Mouse (Mus musculus): ENCODE results near the gene Otud4. TPM values are rescaled to one million over a fixed set of nuclear protein-coding genes. Genes with fewer than 3 reads are reported as not detected.
"Not testable (repeated sequence)": the region's sequence is repeated elsewhere in the genome, so short reads cannot be mapped to it uniquely, and the experiment has no call there.

The Otud4 gene
- polyA plus RNA-seq, 1 experiment from 2014 or later, result 21.9 TPM

DNA sequence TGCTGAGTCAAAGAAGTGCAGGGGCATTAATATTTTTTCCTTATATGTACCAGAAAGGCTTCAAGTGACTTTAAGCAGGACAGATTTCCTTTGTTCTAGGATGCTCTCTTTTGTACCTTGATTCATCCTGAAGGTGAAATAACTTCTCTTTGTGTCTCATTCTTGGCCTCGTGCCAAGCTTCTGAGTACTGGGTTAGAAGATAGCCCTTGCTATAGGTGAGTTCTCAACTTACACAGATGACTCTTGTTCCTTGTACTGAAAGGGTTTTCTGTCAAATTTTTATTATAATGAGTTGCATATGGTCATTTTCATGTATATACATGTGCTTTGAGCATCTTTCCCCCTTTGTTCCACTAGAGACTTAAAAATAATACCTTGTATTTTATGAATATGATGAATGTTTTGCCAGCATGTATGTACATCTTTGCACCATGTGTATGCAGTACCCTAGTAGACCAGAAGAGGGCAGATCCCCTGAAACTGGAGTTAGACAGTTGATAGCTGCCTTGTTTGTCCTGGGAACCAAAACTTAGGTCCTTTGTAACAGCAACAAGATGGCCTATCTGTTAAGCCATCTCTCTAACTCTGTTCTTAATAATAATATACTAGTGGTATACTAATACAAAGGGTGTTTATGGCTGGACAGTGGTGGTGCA, 10.9 kb downstream of the Otud4 start:
- no peak overlapping the region for H3K27ac ChIP-seq
- WGBS, result 93% methylated on average over 1 of the region's 1 CpGs
- peaks cover 73% of the 10 kb centered on the region for H3K36me3 ChIP-seq
- no peaks in the 10 kb centered on the region for H3K9me3 ChIP-seq
- no peaks in the 10 kb centered on the region for H3K4me1 ChIP-seq
- H3K27me3 ChIP-seq (ENCODE audit: insufficient read depth, poor library complexity, severe bottlenecking), result no peaks in the 10 kb centered on the region
- H3K4me3 ChIP-seq, result no peak overlapping the region
- DNase-seq (ENCODE audit: low spot score), result no peak

DNA sequence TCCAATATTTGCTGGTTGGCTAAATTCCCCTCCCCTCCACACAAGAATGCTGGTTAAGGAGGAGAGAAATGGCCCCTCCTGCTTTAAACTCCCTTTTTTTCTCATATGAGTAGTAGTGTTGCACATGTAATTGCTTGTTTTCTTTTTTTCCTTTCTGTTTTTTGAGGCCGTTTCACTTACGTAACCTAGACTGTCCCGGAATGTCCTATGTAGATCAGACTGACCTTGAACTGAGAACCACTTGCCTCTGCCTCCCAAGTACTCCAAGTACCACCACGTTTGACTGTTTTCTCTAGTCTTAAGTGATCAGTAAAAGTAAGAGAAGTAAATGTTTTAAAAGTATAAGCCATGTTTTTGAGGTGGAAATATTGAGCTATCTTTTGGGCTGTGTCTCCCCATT, 14.3 kb downstream of the Otud4 start:
- no peak overlapping the region for H3K27ac ChIP-seq
- peaks cover 76% of the 10 kb centered on the region for H3K36me3 ChIP-seq
- 79% methylated on average over 4 of the region's 4 CpGs for WGBS
- no peak for DNase-seq (ENCODE audit: low spot score)
- H3K9me3 ChIP-seq, result no peaks in the 10 kb centered on the region
- no peaks in the 10 kb centered on the region for H3K4me1 ChIP-seq
- no peak overlapping the region for H3K4me3 ChIP-seq
- no peaks in the 10 kb centered on the region for H3K27me3 ChIP-seq (ENCODE audit: insufficient read depth, poor library complexity, severe bottlenecking)

DNA sequence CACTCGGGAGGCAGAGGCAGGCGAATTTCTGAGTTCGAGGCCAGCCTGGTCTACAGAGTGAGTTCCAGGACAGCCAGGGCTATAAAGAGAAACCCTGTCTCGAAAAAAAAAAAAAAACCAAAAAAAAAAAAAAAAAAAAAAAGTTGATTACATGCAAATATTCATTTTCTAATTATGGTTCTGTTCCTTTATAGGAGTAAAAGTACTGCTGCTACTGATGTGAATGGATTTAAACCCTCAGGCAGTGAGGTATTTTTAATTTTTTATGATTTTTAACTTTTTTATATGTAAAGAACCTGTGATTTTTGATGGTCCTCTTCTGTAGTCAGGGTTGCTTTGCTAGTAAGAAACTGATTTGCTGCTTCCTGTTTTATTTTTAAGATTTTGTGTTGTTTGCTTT, 19.3 kb downstream of the Otud4 start:
- not testable (repeated sequence) for H3K4me1 ChIP-seq; H3K4me3 ChIP-seq; H3K27me3 ChIP-seq (ENCODE audit: insufficient read depth, poor library complexity, severe bottlenecking); H3K27ac ChIP-seq; H3K9me3 ChIP-seq; DNase-seq (ENCODE audit: low spot score)
- 80% methylated on average over 4 of the region's 4 CpGs for WGBS
- peaks cover 91% of the 10 kb centered on the region for H3K36me3 ChIP-seq

DNA sequence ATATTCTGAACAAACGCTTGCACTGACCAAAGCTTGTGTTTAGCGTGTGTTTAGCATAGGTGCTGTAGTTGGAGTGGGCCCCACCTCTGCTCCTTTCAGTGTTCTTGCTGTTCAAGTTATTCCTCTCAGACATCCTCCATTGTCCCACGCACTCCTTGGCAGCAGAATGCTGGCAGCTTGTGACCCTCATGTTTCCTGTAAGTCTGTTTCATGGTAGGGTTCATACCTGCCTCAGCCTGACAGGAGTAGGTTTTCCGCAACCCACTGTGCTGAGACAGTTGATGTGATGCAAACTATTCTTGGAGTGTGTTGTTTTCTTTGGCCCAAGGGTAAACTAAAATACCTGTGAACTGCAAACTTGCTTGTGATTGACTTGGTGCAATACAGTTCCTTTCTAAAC, 37.0 kb downstream of the Otud4 start:
- Histone ChIP-seq H3K36me3 (peaks cover 44% of the 10 kb centered on the region), H3K27me3 (ENCODE audit: insufficient read depth, poor library complexity, severe bottlenecking) (no peaks in the 10 kb centered on the region), H3K4me3 (no peak overlapping the region), H3K4me1 (0 out of 2 replicates have a peak, but pooled peaks cover 6% of the 10 kb centered on the region), H3K9me3 (no peaks in the 10 kb centered on the region), H3K27ac (no peak overlapping the region)
- WGBS, result 86% methylated on average over 4 of the region's 4 CpGs
- no peak for DNase-seq (ENCODE audit: low spot score)

DNA sequence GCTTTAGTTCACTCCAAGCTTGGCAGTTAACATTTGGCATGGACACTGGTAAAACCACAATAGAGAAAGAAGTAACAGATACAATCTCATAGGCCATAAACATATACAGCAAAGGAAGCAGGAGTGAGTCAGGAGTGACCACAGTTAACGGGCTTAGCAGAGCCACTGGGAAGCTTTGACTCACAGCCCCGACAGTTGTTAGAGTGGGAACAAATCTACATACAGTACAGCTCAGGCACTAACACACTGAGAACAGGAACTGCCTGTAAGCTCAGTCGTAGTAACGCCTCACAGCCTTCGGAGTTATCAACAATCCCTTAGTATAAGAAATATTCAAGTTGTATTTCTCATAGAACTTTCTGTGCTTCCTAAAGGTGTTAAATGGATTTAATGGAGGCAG, 39.6 kb downstream of the Otud4 start:
- no peaks in the 10 kb centered on the region for H3K27me3 ChIP-seq (ENCODE audit: insufficient read depth, poor library complexity, severe bottlenecking)
- no peaks in the 10 kb centered on the region for H3K9me3 ChIP-seq
- H3K36me3 ChIP-seq, result peaks cover 44% of the 10 kb centered on the region
- no peak for DNase-seq (ENCODE audit: low spot score)
- H3K27ac ChIP-seq, result no peak overlapping the region
- H3K4me1 ChIP-seq, result 0 out of 2 replicates have a peak, but pooled peaks cover 6% of the 10 kb centered on the region
- 62% methylated on average over 5 of the region's 5 CpGs for WGBS
- H3K4me3 ChIP-seq, result no peak overlapping the region

DNA sequence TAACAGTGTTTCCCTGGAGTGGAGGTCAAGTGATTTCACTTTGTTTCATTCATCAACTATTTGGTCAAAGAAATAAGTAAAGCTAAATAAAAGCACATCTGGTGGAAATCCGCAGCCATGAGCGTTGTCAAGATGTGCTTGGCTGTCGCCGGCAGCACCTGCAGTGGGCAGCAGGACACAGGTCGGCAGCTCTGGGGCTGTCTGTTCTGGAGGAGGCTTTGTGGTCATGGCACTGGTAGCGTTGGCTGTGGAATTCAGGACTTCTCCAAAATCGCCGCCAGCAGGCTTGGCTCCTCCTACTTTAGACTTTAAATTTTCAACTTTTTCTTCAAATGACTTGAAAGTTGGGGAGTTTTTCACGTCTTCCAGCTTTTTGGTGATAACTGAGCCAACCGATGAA, 40.7 kb downstream of the Otud4 start:
- not testable (repeated sequence) for H3K9me3 ChIP-seq; H3K27me3 ChIP-seq (ENCODE audit: insufficient read depth, poor library complexity, severe bottlenecking); H3K4me1 ChIP-seq; H3K27ac ChIP-seq; DNase-seq (ENCODE audit: low spot score)
- H3K36me3 ChIP-seq, result peaks cover 46% of the 10 kb centered on the region
- WGBS, result 46% methylated on average over 10 of the region's 10 CpGs
- peak overlapping the region; percentile 54 for H3K4me3 ChIP-seq

DNA sequence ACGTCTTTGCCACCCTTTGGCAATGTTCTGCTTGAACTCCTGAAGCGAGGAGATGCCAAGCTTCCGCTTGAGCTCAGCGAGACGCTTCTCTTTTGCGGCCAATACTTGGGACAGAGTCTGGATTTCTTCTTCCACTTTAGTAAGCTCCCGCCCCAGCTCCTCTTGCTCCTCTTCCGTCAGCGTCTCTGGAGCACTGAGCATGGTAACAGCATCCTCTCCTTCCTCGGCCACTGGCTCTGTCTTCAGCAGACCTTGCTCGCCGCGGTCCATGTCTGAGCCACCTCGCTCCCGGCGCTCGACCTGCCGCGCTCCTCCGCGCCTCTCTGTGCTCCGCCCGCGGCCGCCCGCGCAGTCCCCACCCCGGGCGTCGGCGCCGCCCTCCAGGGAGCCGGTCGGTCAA, 41.1 kb downstream of the Otud4 start:
- no peak for DNase-seq (ENCODE audit: low spot score)
- peaks cover 47% of the 10 kb centered on the region for H3K36me3 ChIP-seq

DNA sequence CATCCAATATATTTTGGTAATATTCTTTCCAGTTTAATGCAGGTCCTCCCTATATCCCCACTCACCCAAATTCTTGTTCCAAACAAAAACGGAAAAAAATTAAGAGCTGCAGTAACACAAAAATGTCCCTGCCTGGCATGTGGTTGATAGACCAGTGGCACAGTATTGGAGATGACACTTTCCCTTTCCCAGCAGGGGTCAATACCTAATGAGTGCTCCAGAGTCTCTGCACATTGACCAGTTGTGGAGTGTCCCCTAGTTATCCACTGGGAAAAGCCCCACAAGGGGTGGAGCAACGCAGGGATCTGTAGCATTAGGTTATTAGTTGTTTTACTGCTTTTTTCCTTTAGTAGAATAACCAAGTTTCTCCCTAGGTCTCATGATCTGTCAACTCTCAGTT, 41.5 kb downstream of the Otud4 start:
- Histone ChIP-seq H3K4me3 (peak overlapping the region; percentile 54), H3K27me3 (ENCODE audit: insufficient read depth, poor library complexity, severe bottlenecking) (no peaks in the 10 kb centered on the region), H3K27ac (no peak overlapping the region), H3K36me3 (peaks cover 51% of the 10 kb centered on the region), H3K4me1 (0 out of 2 replicates have a peak, but pooled peaks cover 6% of the 10 kb centered on the region), H3K9me3 (no peaks in the 10 kb centered on the region)
- no peak for DNase-seq (ENCODE audit: low spot score)
- WGBS, result 43% methylated on average over 2 of the region's 2 CpGs

More for the DNA sequence above, 41.1 kb downstream of the Otud4 start:
- 6% methylated on average over 34 of the region's 34 CpGs for WGBS
- H3K27me3 ChIP-seq (ENCODE audit: insufficient read depth, poor library complexity, severe bottlenecking), result no peaks in the 10 kb centered on the region
- H3K9me3 ChIP-seq, result no peaks in the 10 kb centered on the region
- no peak overlapping the region for H3K27ac ChIP-seq
- H3K4me1 ChIP-seq, result 0 out of 2 replicates have a peak, but pooled peaks cover 6% of the 10 kb centered on the region
- H3K4me3 ChIP-seq, result peak overlapping the region; percentile 54

DNA sequence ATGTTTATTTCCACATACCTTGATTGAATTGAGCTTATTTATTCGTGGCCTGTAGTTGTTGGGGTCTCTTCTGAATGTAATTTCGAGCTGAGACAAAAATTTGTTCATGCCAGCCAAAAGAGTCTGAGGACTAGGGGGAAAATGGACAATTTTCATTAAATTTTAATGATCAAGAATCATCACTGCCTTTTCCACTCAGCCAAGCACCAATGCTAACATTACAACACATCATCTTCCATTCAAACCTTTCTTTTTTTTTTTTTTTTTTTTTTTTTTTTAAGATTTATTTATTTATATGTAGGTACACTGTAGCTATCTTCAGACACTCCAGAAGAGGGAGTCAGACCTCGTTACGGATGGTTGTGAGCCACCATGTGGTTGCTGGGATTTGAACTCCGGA, 46.5 kb downstream of the Otud4 start:
- H3K36me3 ChIP-seq, result peaks cover 94% of the 10 kb centered on the region
- H3K4me1 ChIP-seq; H3K4me3 ChIP-seq; H3K27me3 ChIP-seq (ENCODE audit: insufficient read depth, poor library complexity, severe bottlenecking); H3K9me3 ChIP-seq; DNase-seq (ENCODE audit: low spot score); H3K27ac ChIP-seq: not testable (repeated sequence)
- 87% methylated on average over 5 of the region's 5 CpGs for WGBS

DNA sequence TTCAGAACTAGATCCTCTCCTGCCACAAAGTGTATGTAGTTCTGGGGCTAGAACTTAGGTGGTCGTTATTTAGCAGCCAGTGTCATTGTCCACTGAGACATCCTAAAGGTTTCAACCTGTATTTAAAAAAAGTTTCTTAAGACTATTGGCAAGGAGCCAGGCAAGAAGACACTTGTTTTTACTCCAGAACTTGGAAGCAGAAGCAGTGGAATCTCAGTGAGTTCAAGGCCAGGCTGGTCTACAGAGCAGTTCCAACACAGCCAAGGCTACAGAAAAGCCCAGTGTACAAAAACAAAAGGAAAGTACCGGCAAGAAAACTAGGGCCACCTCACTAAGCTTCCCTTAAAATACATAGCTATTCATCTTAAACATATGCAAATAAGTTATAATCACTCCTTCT, 53.1 kb downstream of the Otud4 start:
- H3K27me3 ChIP-seq (ENCODE audit: insufficient read depth, poor library complexity, severe bottlenecking), result no peaks in the 10 kb centered on the region
- DNase-seq (ENCODE audit: low spot score), result no peak
- H3K36me3 ChIP-seq, result peaks cover 95% of the 10 kb centered on the region
- H3K4me1 ChIP-seq, result no peaks in the 10 kb centered on the region
- H3K27ac ChIP-seq, result no peak overlapping the region
- no peaks in the 10 kb centered on the region for H3K9me3 ChIP-seq
- no peak overlapping the region for H3K4me3 ChIP-seq
- 87% methylated on average over 2 of the region's 2 CpGs for WGBS

DNA sequence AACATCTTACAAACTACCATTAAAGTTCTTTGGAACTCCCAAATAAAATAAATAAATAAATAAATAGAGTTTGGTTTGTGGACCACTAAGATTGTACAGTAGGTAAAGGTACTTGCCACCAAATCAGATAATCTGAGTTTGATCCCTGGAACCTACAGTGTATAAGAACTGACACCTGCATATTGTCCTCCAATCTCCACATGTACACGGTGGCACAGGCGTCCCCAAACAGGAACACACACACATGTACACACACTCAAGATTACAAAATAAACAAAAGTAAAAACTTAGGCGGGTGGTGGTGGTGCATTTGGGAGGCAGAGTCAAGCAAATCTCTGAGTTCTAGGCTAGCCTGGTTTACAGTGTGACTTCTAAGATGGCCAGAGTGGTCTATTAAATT, 67.3 kb downstream of the Otud4 start:
- Histone ChIP-seq H3K4me3 (no peak overlapping the region), H3K36me3 (peaks cover 55% of the 10 kb centered on the region), H3K9me3 (no peaks in the 10 kb centered on the region), H3K27me3 (ENCODE audit: insufficient read depth, poor library complexity, severe bottlenecking) (no peaks in the 10 kb centered on the region), H3K4me1 (no peaks in the 10 kb centered on the region), H3K27ac (no peak overlapping the region)
- DNase-seq (ENCODE audit: low spot score), result no peak
- 85% methylated on average over 3 of the region's 3 CpGs for WGBS

DNA sequence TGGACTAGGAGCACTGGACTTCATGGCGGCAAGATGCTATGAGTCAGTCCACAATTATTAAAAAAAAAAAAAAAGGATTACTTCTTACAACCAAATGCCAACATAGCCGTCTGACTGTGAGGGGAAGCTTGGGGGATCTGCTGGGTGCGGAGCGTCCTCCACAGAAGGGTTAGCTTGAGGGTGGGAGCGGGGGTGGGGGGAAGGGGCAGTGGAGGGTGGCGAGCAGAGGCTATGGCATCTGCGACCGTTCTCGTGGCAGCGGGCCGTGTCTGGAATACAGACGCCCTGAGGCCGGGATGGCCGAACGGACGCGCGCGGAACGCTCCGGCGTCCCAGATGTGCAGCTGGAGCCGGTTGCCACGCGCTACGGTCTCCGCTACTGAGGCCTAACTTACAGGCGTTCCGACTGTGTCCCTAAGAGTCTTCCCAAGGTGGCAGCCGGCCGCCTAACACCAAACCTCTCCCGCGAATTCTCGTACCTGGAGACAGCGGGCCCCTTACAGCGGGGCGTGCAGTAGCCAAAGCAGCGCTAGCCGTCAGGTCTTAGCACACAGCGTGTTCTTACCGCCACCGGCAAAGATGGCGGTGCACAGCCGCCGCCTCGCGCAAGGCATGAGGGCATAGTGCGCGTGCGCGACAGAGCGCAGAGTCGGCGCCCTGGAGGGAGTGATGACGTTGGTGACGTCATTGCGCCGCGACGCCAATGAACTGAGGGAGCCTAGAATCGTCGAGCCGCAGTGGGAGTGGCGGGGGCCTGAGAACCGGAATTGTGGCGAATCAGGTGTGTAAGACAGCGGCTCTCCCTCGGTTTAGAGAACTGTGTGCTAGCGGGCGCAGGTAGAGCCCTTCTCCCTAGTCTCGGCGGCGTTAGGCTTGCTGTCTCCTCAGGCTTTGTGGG, 71.9 kb downstream of the Otud4 start, which contains the start of the genes Abce1 and Anapc10:
Gene Abce1, minus strand, starts transcription at position 677 of the 898 bp plus-strand sequence.
Gene Anapc10, plus strand, starts transcription at position 757 of the 898 bp plus-strand sequence.
- peak within 1 kb of the TSS; percentile 93 for H3K4me3 ChIP-seq
- peaks cover 34% of the 10 kb centered on the region for H3K36me3 ChIP-seq
- DNase-seq (ENCODE audit: low spot score), result peak; percentile 98
- H3K9me3 ChIP-seq, result no peaks in the 10 kb centered on the region
- H3K27ac ChIP-seq, result peak within 1 kb of the TSS; percentile 95
- no peaks in the 10 kb centered on the region for H3K27me3 ChIP-seq (ENCODE audit: insufficient read depth, poor library complexity, severe bottlenecking)
- under 1% methylated on average over 73 of the region's 73 CpGs for WGBS
- peaks cover 5% of the 10 kb centered on the region for H3K4me1 ChIP-seq

DNA sequence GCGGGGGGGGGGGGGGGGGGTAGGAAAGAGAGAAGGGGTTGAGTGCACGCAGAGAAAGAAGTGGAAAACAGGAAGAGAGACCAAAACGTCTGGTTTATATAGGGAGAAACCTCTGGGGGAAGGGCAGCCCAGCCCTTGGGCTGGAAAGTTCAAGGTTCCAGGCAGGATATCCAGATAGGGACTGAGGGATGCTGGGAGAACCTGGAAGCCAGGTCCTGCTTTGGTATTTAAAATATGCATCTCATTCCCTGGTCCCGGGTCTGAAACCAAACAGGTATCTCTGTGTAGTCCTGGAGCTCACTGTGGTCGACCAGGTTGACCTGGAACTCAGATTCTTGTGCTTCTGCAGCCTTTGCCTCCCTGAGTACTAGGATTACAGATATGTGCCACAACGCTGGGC, 73.3 kb downstream of the Otud4 start:
- no peak overlapping the region for H3K27ac ChIP-seq
- H3K27me3 ChIP-seq (ENCODE audit: insufficient read depth, poor library complexity, severe bottlenecking), result no peaks in the 10 kb centered on the region
- H3K4me3 ChIP-seq, result peak overlapping the region; percentile 93
- no peaks in the 10 kb centered on the region for H3K9me3 ChIP-seq
- DNase-seq (ENCODE audit: low spot score), result no peak
- peaks cover 5% of the 10 kb centered on the region for H3K4me1 ChIP-seq
- whole genome bisulfite sequencing, result 42% methylated on average over 6 of the region's 6 CpGs
- H3K36me3 ChIP-seq, result peaks cover 34% of the 10 kb centered on the region; the same call in 1 of the 2 replicates
